Mouse (Mus musculus): ENCODE results near the gene Jakmip3.

DNA sequence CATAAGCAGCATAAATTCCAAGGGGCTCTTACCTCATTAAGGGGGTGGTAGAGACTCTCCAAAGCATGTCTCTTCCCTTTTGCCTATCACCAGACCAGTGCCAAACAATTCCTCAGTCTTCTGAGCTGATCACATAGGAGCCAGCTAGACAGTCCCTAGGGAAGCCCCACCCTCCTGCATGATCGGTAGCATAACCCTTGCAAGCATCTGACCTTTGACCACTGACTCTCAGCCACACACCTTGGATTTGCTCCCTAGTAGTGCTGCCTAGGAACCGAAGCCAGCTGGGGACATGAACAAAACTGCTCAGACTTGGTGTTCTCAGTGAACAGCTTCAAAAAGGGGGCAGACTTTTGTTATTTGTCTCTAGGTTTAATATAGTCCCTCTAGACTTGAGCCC lies 42.4 kb upstream of the Jakmip3 start:
- TF ChIP-seq POLR2A (IDR thresholded peaks at IDR 0.05; ENCODE audit: borderline replicate concordance, low read depth, low read length) (no peak), CTCF (IDR thresholded peaks at IDR 0.05; ENCODE audit: low read depth, low read length) (no peak)

Measured in bone marrow macrophage, adult 2 months (primary cell).